Mouse (Mus musculus) limb, embryonic 13.5 days (tissue): ENCODE data around the gene Srf. TPM values are rescaled to one million over a fixed set of nuclear protein-coding genes. Genes with fewer than 3 reads are reported as not detected.
"Not testable (repeated sequence)": the region's sequence is repeated elsewhere in the genome, so short reads cannot be mapped to it uniquely, and the experiment has no call there.

ENCODE experiments used
- ATAC-seq: fragments of 200-750 bp; cut with Nextera tagmentation; 2 replicates; pipeline ENCODE4 v1.8.0; 2017; ENCODE audit warnings: low read depth, moderate number of reproducible peaks, moderate TSS enrichment; ENCODE audit not compliant: low FRiP score
- H3K27ac ChIP-seq: fragments of 300-500 bp; sonication (generic); 2 replicates; pipeline ENCODE4 v1.5.1; 2015; ENCODE audit warnings: inconsistent platforms, mild to moderate bottlenecking, moderate library complexity
- H3K27me3 ChIP-seq: fragments of 300-500 bp; sonication (generic); 2 replicates; pipeline ENCODE4 v1.6.1; 2015; ENCODE audit warnings: mild to moderate bottlenecking, inconsistent platforms
- H3K36me3 ChIP-seq: fragments of 300-500 bp; sonication (generic); 2 replicates; pipeline ENCODE4 v1.6.1; 2015; ENCODE audit warnings: inconsistent platforms, mild to moderate bottlenecking, moderate library complexity
- H3K4me1 ChIP-seq: fragments of 300-500 bp; sonication (generic); 2 replicates; pipeline ENCODE4 v1.6.1; 2015; ENCODE audit warnings: inconsistent platforms
- H3K4me2 ChIP-seq: fragments of 300-500 bp; sonication (generic); replicated peaks from 2 replicates; pipeline ENCODE4 v1.6.1; 2015; ENCODE audit warnings: inconsistent platforms, mild to moderate bottlenecking, moderate library complexity
- H3K4me3 ChIP-seq: fragments of 300-500 bp; sonication (generic); 2 replicates; pipeline ENCODE4 v1.5.1; 2015; ENCODE audit warnings: moderate library complexity, mild to moderate bottlenecking, inconsistent platforms
- H3K9ac ChIP-seq: fragments of 300-500 bp; sonication (generic); 2 replicates; pipeline ENCODE4 v1.6.1; 2015; ENCODE audit warnings: mild to moderate bottlenecking, inconsistent platforms
- H3K9me3 ChIP-seq: fragments of 300-500 bp; sonication (generic); 2 replicates; pipeline ENCODE4 v1.6.1; 2016; ENCODE audit warnings: inconsistent platforms
- WGBS: fragments of 180-500 bp; shearing (Covaris S2); methylation state at CpG from one replicate; pipeline ENCODE4 v1.1.7; 2015; 5-methylcytosine and 5-hydroxymethylcytosine counted together
- polyA plus RNA-seq: library from polyadenylated mRNA; unstranded; fragments of >200 nt; fragmentation: Nextera tagmentation; extraction: Ambion mirVana; gene quantifications from 2 replicates; pipeline ENCODE4 v1.2.1, GENCODE M21; 2015

Srf gene
- polyA plus RNA-seq, 1 experiment from 2014 or later = 5.8 TPM

DNA sequence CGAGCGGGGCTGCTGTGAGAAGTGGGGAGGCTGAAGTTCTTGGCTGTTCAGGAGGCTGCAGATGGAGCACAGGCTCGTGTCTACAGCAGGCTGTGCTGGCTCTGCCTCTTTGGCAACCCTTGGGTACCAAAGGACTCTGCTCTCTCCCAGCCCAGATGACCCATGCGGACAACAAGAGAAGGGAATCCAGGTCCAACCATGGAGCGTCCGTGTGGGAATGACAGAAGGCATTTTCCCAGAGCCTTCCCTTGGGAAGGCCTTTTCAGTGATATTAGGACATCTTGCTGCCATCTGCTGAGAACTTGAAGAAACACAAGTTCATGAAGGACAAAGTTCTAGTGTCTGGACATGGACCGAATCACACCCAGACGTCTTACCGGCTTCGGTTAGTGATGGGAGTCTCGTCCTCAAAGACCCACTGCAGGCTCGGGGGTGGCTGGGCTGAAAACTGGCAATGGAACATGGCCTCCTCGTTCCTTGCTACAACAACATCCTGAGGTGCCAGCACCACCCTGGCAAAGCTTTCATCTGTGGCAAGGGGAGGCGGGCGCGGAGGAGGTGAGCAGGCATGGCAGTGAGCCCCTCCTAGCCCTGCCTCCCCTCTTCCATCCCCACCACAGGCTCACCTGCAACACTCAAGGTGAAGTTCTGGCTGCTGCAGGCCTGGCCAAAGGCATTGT, 33.8 kb upstream of the Srf start:
- H3K36me3 ChIP-seq = peaks cover 69% of the 10 kb centered on the region
- no peak for ATAC-seq
- peaks cover 14% of the 10 kb centered on the region for H3K4me1 ChIP-seq
- 91% methylated on average over 16 of the region's 16 CpGs for WGBS
- H3K4me3 ChIP-seq = no peak overlapping the region
- H3K4me2 ChIP-seq = no peak overlapping the region
- no peak overlapping the region for H3K9ac ChIP-seq
- H3K27me3 ChIP-seq = no peaks in the 10 kb centered on the region
- H3K27ac ChIP-seq = no peak overlapping the region
- H3K9me3 ChIP-seq = no peaks in the 10 kb centered on the region

DNA sequence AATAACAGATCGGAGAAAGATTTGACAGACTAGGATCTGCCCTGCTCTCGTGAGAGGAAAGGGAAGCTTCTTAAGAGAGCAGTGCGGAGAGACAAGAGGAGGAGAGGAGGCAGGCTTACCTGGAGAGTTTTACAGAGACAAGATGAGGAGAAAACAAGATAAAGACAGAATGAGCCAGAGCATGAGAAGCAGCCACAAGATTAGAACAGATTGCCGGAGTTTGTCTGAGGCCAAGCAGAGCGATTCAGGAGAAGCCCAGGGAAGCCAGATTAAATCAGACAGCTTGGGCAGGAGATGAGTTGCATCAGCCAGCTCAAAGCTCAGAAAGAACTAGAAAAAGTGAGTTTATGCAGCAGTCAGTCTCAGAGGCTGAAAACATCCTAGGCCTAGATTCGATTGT, 32.9 kb upstream of the Srf start:
- 94% methylated on average over 6 of the region's 6 CpGs for WGBS
- no peaks in the 10 kb centered on the region for H3K27me3 ChIP-seq
- H3K36me3 ChIP-seq = peaks cover 74% of the 10 kb centered on the region
- H3K9me3 ChIP-seq = no peaks in the 10 kb centered on the region
- no peak overlapping the region for H3K4me2 ChIP-seq
- ATAC-seq = no peak
- H3K9ac ChIP-seq = no peak overlapping the region
- no peak overlapping the region for H3K27ac ChIP-seq
- no peak overlapping the region for H3K4me3 ChIP-seq
- peaks cover 8% of the 10 kb centered on the region for H3K4me1 ChIP-seq

DNA sequence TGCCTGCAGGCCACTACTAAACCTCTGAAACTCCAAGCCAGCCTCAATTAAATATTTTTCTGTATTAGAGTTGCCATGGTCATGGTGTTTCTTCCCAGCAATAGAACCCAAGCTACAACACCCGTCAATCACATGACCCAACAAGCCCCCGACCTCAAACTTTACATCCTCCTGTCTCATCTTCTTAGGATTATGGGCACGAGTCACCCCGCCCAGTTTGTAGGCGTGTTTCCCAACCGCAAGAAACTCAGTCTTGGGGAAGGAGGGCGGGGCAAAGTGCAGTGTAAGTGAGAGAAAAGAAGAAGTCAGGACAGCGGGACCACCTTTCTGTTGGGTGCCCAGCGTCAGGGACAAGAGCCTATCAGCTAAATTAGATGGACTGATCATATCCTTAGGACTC, 32.2 kb upstream of the Srf start:
- H3K4me1 ChIP-seq = peaks cover 2% of the 10 kb centered on the region
- H3K36me3 ChIP-seq = peaks cover 77% of the 10 kb centered on the region
- no peak overlapping the region for H3K4me2 ChIP-seq
- 84% methylated on average over 9 of the region's 9 CpGs for WGBS
- no peaks in the 10 kb centered on the region for H3K9me3 ChIP-seq
- H3K27me3 ChIP-seq = no peaks in the 10 kb centered on the region
- no peak overlapping the region for H3K27ac ChIP-seq
- H3K4me3 ChIP-seq = no peak overlapping the region
- no peak for ATAC-seq
- H3K9ac ChIP-seq = no peak overlapping the region

DNA sequence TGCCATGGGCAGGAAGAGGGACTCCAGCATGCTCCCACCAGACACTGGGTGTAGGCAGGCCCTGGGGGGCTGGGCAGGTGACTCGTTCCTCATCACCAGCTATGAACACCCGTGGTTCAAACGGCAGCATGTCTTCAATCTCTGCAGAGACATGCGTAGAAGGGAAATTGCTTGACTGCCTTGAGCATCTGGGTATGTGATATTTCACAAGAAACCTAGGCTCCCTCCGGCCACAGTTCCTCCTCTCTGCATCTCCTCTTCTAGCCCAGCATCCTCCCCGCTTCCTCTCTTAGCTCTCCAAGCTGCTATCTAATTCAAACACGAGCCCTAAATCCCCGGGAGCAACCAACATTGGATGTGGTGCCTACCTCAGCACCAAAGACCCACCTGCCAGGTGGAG, 30.4 kb upstream of the Srf start:
- H3K4me3 ChIP-seq = no peak overlapping the region
- WGBS = 95% methylated on average over 8 of the region's 8 CpGs
- H3K9ac ChIP-seq = no peak overlapping the region
- no peaks in the 10 kb centered on the region for H3K27me3 ChIP-seq
- no peaks in the 10 kb centered on the region for H3K9me3 ChIP-seq
- H3K36me3 ChIP-seq = peaks cover 91% of the 10 kb centered on the region
- no peak overlapping the region for H3K4me2 ChIP-seq
- H3K4me1 ChIP-seq = no peaks in the 10 kb centered on the region
- ATAC-seq = no peak
- H3K27ac ChIP-seq = no peak overlapping the region

DNA sequence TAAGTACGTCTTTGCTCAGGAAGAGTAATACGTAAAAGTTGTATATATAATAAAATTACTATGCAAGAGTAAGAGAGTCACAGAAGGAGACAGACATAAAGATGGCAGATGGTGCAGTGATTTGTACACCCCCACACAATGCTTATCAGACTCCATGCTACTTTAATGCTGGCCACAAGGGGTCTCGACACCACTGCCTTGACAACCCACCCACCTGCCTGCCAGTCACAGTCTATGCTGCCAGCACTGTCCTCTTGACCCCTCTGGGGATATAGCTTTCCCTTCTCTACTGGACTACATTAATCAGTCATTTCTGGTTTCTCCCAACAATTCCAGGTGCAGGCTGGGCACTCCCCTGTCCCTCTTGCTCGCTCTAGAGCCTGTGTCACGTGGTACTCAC, 22.7 kb upstream of the Srf start:
- no peaks in the 10 kb centered on the region for H3K4me1 ChIP-seq
- H3K9me3 ChIP-seq = peaks cover 5% of the 10 kb centered on the region; the same call in 1 of the 2 replicates
- no peak overlapping the region for H3K4me2 ChIP-seq
- H3K27me3 ChIP-seq = no peaks in the 10 kb centered on the region
- whole genome bisulfite sequencing = 81% methylated on average over 5 of the region's 5 CpGs
- no peak overlapping the region for H3K4me3 ChIP-seq
- peaks cover 89% of the 10 kb centered on the region for H3K36me3 ChIP-seq
- H3K9ac ChIP-seq = no peak overlapping the region
- H3K27ac ChIP-seq = no peak overlapping the region
- no peak for ATAC-seq

DNA sequence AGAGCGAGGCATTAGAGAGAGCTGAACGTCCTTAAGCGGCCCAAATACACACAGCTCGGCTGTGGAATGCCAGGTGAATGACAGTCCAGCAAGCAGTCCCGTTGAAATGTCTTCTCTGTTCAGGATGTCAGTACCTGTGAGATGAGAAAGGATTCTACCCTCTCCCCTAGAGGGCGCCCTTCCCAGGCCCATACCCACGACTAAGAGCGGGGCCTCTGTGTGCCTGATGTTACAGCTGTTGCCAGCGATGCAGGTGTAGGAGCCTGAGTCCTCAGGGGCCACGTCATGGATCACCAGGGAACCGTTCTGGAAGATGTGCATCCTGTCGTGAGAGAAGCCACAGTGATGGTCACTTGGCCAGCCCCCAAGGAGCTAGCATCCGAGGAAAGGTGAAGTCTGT, 20.1 kb upstream of the Srf start:
- no peaks in the 10 kb centered on the region for H3K4me1 ChIP-seq
- no peak overlapping the region for H3K9ac ChIP-seq
- H3K4me2 ChIP-seq = no peak overlapping the region
- peaks cover 5% of the 10 kb centered on the region; the same call in 1 of the 2 replicates for H3K9me3 ChIP-seq
- WGBS = 89% methylated on average over 13 of the region's 13 CpGs
- H3K36me3 ChIP-seq = peaks cover 93% of the 10 kb centered on the region
- H3K27me3 ChIP-seq = no peaks in the 10 kb centered on the region
- ATAC-seq = no peak
- no peak overlapping the region for H3K27ac ChIP-seq
- no peak overlapping the region for H3K4me3 ChIP-seq

DNA sequence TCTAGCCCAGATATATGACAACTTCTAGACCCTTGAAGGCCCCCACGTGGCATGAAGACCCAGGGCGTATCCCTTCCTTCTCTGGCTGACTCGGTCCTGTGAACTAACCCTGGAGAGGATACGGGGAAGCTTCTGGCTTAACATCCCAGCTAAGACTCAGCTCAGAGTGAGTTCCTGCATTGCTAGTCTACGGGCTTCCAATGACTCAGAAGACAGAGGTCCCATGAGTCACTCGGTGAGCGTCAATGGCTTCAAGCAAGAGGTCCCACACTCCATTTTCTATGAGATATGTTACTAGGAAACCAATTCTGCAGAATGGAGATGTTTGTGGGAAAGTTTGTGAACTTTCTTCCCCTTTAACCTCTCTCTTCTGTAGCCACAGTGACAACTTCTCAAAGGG, 18.6 kb upstream of the Srf start:
- H3K4me2 ChIP-seq = no peak overlapping the region
- peaks cover 93% of the 10 kb centered on the region for H3K36me3 ChIP-seq
- no peak overlapping the region for H3K9ac ChIP-seq
- H3K4me3 ChIP-seq = no peak overlapping the region
- no peaks in the 10 kb centered on the region for H3K27me3 ChIP-seq
- 95% methylated on average over 7 of the region's 7 CpGs for WGBS
- no peaks in the 10 kb centered on the region for H3K9me3 ChIP-seq
- no peak for ATAC-seq
- no peaks in the 10 kb centered on the region for H3K4me1 ChIP-seq
- H3K27ac ChIP-seq = no peak overlapping the region

DNA sequence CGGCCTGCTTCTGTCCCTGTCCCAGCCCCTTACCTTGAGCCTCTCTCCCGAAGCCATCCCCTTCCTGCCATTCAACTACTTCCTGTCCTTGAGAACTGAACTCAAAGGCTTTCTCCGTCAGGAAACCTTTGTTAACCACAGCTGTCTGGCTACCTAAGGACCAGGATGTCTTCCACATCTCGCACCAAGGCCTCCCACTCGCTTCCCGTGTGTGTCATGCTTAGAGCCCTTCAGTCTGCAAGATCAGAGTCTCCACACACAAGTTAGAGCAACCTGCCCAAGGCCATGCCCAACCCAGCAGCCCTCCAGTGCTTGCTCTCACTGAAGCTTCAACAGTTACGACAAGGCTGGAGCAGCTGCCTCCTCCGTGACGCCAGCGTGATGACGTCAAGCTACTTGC, 15.0 kb upstream of the Srf start:
- H3K9ac ChIP-seq = no peak overlapping the region
- peaks cover 97% of the 10 kb centered on the region for H3K36me3 ChIP-seq
- WGBS = 91% methylated on average over 11 of the region's 11 CpGs
- no peaks in the 10 kb centered on the region for H3K27me3 ChIP-seq
- no peak overlapping the region; the same call in 1 of the 2 replicates for H3K27ac ChIP-seq
- H3K4me3 ChIP-seq = no peak overlapping the region
- no peaks in the 10 kb centered on the region for H3K9me3 ChIP-seq
- no peak for ATAC-seq
- no peaks in the 10 kb centered on the region for H3K4me1 ChIP-seq
- no peak overlapping the region for H3K4me2 ChIP-seq

DNA sequence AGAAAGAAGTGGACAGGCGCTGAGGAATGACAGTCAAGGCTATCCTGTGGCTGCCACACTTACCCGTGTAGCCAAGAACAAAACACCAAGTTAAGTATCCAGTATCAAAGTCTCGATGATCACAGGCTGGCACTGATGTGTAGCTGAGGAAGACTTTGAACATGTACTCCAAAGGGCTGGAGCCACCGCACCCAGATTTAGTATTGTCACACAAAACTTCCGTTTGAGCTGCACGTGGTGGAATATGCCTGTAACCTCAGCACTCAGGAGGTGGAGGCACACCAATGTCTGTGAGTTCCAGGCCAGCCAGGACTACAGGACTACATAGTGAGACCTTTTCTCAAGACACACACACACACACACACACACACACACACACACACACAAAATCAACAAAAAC, 3.2 kb upstream of the Srf start:
- H3K4me2 ChIP-seq = no peak overlapping the region
- 96% methylated on average over 6 of the region's 6 CpGs for WGBS
- H3K27ac ChIP-seq = no peak overlapping the region
- H3K4me3 ChIP-seq = no peak overlapping the region
- H3K27me3 ChIP-seq = no peaks in the 10 kb centered on the region
- peaks cover 18% of the 10 kb centered on the region for H3K4me1 ChIP-seq
- ATAC-seq = no peak
- peaks cover 15% of the 10 kb centered on the region for H3K36me3 ChIP-seq
- H3K9me3 ChIP-seq = no peaks in the 10 kb centered on the region
- H3K9ac ChIP-seq = no peak overlapping the region

DNA sequence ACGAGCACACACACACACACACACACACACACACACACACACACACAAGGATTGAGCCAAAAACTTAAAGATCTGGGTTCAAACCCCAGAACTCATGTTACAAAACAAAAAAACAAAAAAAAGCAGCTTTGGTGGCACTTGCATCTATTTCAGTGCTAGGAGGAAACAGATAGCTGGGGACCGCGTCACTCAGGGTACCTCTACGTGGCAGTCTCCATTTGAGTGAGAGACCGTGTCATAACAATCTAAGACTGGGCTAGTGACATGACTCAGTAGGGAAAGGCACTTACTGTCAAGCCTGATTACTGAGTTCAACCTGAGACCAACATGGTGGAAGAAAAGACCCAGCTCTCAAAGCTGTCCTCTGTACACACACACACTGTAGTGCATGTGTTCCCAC, 2.2 kb upstream of the Srf start:
- Histone ChIP-seq H3K4me3 (no peak overlapping the region), H3K36me3 (peaks cover 5% of the 10 kb centered on the region), H3K9me3 (no peaks in the 10 kb centered on the region), H3K4me2 (no peak overlapping the region), H3K27ac (no peak overlapping the region), H3K27me3 (no peaks in the 10 kb centered on the region), H3K4me1 (peaks cover 28% of the 10 kb centered on the region), H3K9ac (no peak overlapping the region)
- no peak for ATAC-seq
- whole genome bisulfite sequencing = 84% methylated on average over 5 of the region's 5 CpGs

DNA sequence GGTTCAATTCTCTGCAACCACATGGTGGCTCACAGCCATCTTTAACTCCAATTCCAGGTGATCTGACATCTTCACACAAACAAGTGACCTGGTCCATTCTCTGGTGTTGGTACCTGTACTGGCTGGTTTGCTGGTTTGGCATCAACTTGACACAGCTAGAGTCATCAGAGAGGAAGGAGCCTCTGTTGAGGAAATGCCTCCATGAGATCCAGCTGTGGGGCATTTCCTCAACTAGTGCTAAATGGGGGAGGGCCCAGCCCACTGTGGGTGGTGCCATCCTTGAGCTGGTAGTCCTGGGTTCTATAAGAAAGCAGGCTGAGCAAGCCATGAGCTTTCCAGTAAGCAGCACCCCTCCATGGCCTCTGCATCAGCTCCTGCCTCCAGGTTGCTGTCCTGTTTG, 1.3 kb upstream of the Srf start:
- not testable (repeated sequence) for H3K9me3 ChIP-seq, H3K27me3 ChIP-seq, H3K36me3 ChIP-seq, ATAC-seq
- H3K4me2 ChIP-seq = peak overlapping the region; percentile 79
- H3K4me1 ChIP-seq = peaks cover 35% of the 10 kb centered on the region
- H3K9ac ChIP-seq = peak overlapping the region; percentile 74; the same call in 1 of the 2 replicates
- peak overlapping the region; percentile 91 for H3K27ac ChIP-seq
- peak overlapping the region; percentile 99; the same call in 1 of the 2 replicates for H3K4me3 ChIP-seq

DNA sequence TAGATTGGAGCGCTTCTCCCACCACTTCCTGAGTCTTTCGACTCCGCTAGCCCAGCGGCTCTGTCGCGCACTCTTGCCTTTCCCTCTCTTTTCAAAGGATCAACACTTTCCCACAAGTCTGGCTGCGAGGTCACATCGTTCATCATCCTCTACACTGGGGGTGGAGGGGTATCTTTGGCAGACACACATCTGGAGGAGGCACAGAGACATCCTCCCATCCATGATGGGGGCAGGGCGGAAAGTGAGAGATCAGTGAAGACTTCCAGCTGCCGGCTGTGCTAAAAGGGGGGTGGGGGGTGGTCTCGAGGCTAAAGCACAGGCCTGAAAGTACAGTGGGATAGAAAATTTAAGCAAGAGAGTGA, 590 bp upstream of the Srf start:
- Histone ChIP-seq H3K4me1 (peaks cover 38% of the 10 kb centered on the region), H3K36me3 (peaks cover 7% of the 10 kb centered on the region), H3K9me3 (no peaks in the 10 kb centered on the region), H3K27me3 (no peaks in the 10 kb centered on the region), H3K9ac (peak overlapping the region; percentile 74), H3K4me2 (peak overlapping the region; percentile 79), H3K4me3 (peak overlapping the region; percentile 99), H3K27ac (peak overlapping the region; percentile 91)
- ATAC-seq = peak; percentile 4; the same call in 1 of the 2 replicates
- under 1% methylated on average over 11 of the region's 11 CpGs for WGBS

DNA sequence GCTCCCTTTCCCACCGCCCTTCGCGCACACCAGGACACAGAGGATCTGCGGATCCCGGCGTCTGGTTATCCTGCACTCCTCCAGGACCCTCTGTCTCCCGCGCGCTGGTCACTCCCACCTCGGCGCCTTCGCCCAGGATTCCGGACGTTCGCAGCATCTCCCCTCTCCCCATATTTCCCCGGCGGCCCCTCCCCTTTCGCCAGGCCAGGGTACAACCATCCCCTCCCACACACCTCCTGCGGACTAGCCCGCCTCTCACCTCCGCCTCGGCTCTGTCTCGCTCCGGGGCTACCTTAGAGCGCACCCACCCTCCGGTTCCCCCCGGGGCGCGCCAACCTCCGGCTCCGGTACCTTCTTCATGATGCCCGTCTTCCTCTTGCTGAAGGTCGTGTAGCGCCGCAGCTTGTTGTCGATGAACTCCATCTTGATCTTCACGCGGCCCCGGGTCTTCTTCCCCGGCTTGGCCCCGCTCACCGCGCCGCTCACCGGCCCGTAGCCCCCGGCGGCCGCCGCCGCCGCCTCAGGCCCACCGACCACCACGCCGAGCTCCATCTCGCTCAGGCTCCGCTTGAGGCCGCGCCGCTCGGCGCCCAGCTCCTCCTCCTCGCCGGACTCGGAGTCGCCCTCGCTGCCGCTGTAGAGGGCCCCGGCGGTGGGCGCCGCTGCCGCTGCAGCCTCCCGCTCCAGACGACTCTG, 850 bp downstream of the Srf start:
- peaks cover 38% of the 10 kb centered on the region for H3K4me1 ChIP-seq
- peak overlapping the region; percentile 88 for H3K27ac ChIP-seq
- H3K4me2 ChIP-seq = peak overlapping the region; percentile 92
- no peaks in the 10 kb centered on the region for H3K9me3 ChIP-seq
- H3K27me3 ChIP-seq = no peaks in the 10 kb centered on the region
- peak overlapping the region; percentile 99 for H3K4me3 ChIP-seq
- ATAC-seq = no peak
- H3K9ac ChIP-seq = peak overlapping the region; percentile 99
- peaks cover 22% of the 10 kb centered on the region for H3K36me3 ChIP-seq
- under 1% methylated on average over 74 of the region's 75 CpGs for WGBS
